Mouse (Mus musculus): ENCODE results near the gene Pemt. TPM values are rescaled to one million over a fixed set of nuclear protein-coding genes. Genes with fewer than 3 reads are reported as not detected.
A peak's percentile ranks its signal among the peaks of the same experiment; 100 is the strongest.

The Pemt gene
- total RNA-seq, 1 experiment, result 17.5 TPM

GRCm38 (mm10) chr11:60073121-60073520, 26.8 kb upstream of the Pemt start:
- Histone ChIP-seq H3K4me1 (ENCODE audit: control insufficient read depth in 2 of 2, insufficient read depth in 2 of 2, low read length in 2 of 2, poor library complexity in 1 of 2) (peaks cover 0 to 6% of the 10 kb centered on the region in 2 experiments; a peak in 1 of 4 replicates), H3K4me3 (ENCODE audit: insufficient read depth in 1 of 2, low read depth in 1 of 2, low read length in 2 of 2, poor library complexity in 1 of 2, severe bottlenecking in 1 of 2) (no peak overlapping the region), H3K27ac (ENCODE audit: insufficient read depth, low read depth, low read length, poor library complexity, severe bottlenecking) (no peak overlapping the region), H3K36me3 (ENCODE audit: control insufficient read depth, insufficient read depth, low read length, poor library complexity, severe bottlenecking) (no peaks in the 10 kb centered on the region), H3K9me3 (ENCODE audit: control insufficient read depth, insufficient read depth, low read depth, low read length) (no peaks in the 10 kb centered on the region), H3K9ac (ENCODE audit: insufficient read depth, low read depth, low read length, poor library complexity, severe bottlenecking) (no peak overlapping the region)
- DNase-seq (ENCODE audit: low read depth, low spot score), result no peak
- in situ Hi-C loops (cut with MboI; ENCODE audit: low sequenced_read_pairs in 2 of 2, unreplicated experiment in 2 of 2), result no loop called here
- TF ChIP-seq HCFC1 (IDR thresholded peaks at IDR 0.05; ENCODE audit: borderline replicate concordance, insufficient read depth, low read length) (no peak), ZC3H11A (IDR thresholded peaks at IDR 0.05; ENCODE audit: borderline replicate concordance, low read depth, low read length) (no peak), CHD2 (IDR thresholded peaks at IDR 0.05; ENCODE audit: low read depth, low read length) (no peak), MAFK (IDR thresholded peaks at IDR 0.05; ENCODE audit: insufficient read depth, low read depth, low read length) (no peak), ZNF384 (IDR thresholded peaks at IDR 0.05; ENCODE audit: low read depth, low read length) (no peak)

GRCm38 (mm10) chr11:60071221-60071620, 24.9 kb upstream of the Pemt start:
- H3K4me1 ChIP-seq (ENCODE audit: control insufficient read depth in 2 of 2, insufficient read depth in 2 of 2, low read length in 2 of 2, poor library complexity in 1 of 2), result peaks cover 0 to 6% of the 10 kb centered on the region in 2 experiments; a peak in 1 of 4 replicates
- H3K36me3 ChIP-seq (ENCODE audit: control insufficient read depth, insufficient read depth, low read length, poor library complexity, severe bottlenecking), result no peaks in the 10 kb centered on the region
- H3K9me3 ChIP-seq (ENCODE audit: control insufficient read depth, insufficient read depth, low read depth, low read length), result no peaks in the 10 kb centered on the region
- in situ Hi-C loops (cut with MboI; ENCODE audit: low sequenced_read_pairs in 2 of 2, unreplicated experiment in 2 of 2), result no loop called here
- TF ChIP-seq HCFC1 (IDR thresholded peaks at IDR 0.05; ENCODE audit: borderline replicate concordance, insufficient read depth, low read length), result no peak
- no peak for TF ChIP-seq CHD2 (IDR thresholded peaks at IDR 0.05; ENCODE audit: low read depth, low read length)
- no peak for TF ChIP-seq ZNF384 (IDR thresholded peaks at IDR 0.05; ENCODE audit: low read depth, low read length)
- TF ChIP-seq ZC3H11A (IDR thresholded peaks at IDR 0.05; ENCODE audit: borderline replicate concordance, low read depth, low read length), result no peak
- no peak for TF ChIP-seq MAFK (IDR thresholded peaks at IDR 0.05; ENCODE audit: insufficient read depth, low read depth, low read length)
- no peak overlapping the region for H3K27ac ChIP-seq (ENCODE audit: insufficient read depth, low read depth, low read length, poor library complexity, severe bottlenecking)
- no peak for DNase-seq (ENCODE audit: low read depth, low spot score)
- no peak overlapping the region for H3K9ac ChIP-seq (ENCODE audit: insufficient read depth, low read depth, low read length, poor library complexity, severe bottlenecking)
- H3K4me3 ChIP-seq (ENCODE audit: insufficient read depth in 1 of 2, low read depth in 1 of 2, low read length in 2 of 2, poor library complexity in 1 of 2, severe bottlenecking in 1 of 2), result no peak overlapping the region

DNA sequence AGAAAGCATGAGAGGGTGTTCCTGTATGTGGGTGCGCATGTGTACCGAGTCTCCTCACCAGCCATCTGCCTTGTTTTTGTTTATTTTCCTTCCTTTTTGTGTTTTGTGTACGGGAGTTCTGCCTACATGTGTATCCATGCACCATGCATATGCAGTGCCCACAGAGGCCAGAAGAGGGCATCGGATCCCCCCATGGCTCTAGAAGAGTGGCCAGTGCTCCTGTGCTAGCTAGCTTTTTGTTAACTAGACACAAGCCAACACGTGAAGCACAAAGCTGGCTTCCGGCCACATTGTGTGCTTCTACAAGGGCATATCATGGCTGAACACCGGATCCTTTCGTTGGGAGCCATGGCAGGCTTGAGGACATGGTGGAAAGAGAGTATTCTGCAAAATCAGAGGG, 24.3 kb upstream of the Pemt start:
- no peak overlapping the region for H3K4me3 ChIP-seq (ENCODE audit: insufficient read depth in 1 of 2, low read depth in 1 of 2, low read length in 2 of 2, poor library complexity in 1 of 2, severe bottlenecking in 1 of 2)
- H3K9ac ChIP-seq (ENCODE audit: insufficient read depth, low read depth, low read length, poor library complexity, severe bottlenecking), result no peak overlapping the region
- H3K36me3 ChIP-seq (ENCODE audit: control insufficient read depth, insufficient read depth, low read length, poor library complexity, severe bottlenecking), result no peaks in the 10 kb centered on the region
- H3K4me1 ChIP-seq (ENCODE audit: control insufficient read depth in 2 of 2, insufficient read depth in 2 of 2, low read length in 2 of 2, poor library complexity in 1 of 2), result peaks cover 0 to 6% of the 10 kb centered on the region in 2 experiments; a peak in 1 of 4 replicates
- peak; percentile 31 for DNase-seq (ENCODE audit: low read depth, low spot score)
- TF ChIP-seq ZC3H11A (IDR thresholded peaks at IDR 0.05; ENCODE audit: borderline replicate concordance, low read depth, low read length), result peak; percentile 17; the same call in 1 of the 2 replicates
- no peak for TF ChIP-seq HCFC1 (IDR thresholded peaks at IDR 0.05; ENCODE audit: borderline replicate concordance, insufficient read depth, low read length)
- no peak overlapping the region for H3K27ac ChIP-seq (ENCODE audit: insufficient read depth, low read depth, low read length, poor library complexity, severe bottlenecking)
- H3K9me3 ChIP-seq (ENCODE audit: control insufficient read depth, insufficient read depth, low read depth, low read length), result no peaks in the 10 kb centered on the region
- in situ Hi-C loops (cut with MboI; ENCODE audit: low sequenced_read_pairs in 2 of 2, unreplicated experiment in 2 of 2), result no loop called here

- no peak overlapping the region for H3K9ac ChIP-seq (ENCODE audit: insufficient read depth, low read depth, low read length, poor library complexity, severe bottlenecking)
- no peaks in the 10 kb centered on the region for H3K9me3 ChIP-seq (ENCODE audit: control insufficient read depth, insufficient read depth, low read depth, low read length)
- H3K36me3 ChIP-seq (ENCODE audit: control insufficient read depth, insufficient read depth, low read length, poor library complexity, severe bottlenecking), result no peaks in the 10 kb centered on the region
- peaks cover 0 to 6% of the 10 kb centered on the region in 2 experiments; a peak in 1 of 4 replicates for H3K4me1 ChIP-seq (ENCODE audit: control insufficient read depth in 2 of 2, insufficient read depth in 2 of 2, low read length in 2 of 2, poor library complexity in 1 of 2)
- TF ChIP-seq HCFC1 (IDR thresholded peaks at IDR 0.05; ENCODE audit: borderline replicate concordance, insufficient read depth, low read length), result no peak
- no peak for TF ChIP-seq ZNF384 (IDR thresholded peaks at IDR 0.05; ENCODE audit: low read depth, low read length)
- TF ChIP-seq ZC3H11A (IDR thresholded peaks at IDR 0.05; ENCODE audit: borderline replicate concordance, low read depth, low read length), result no peak
- TF ChIP-seq MAFK (IDR thresholded peaks at IDR 0.05; ENCODE audit: insufficient read depth, low read depth, low read length), result no peak
- no peak overlapping the region for H3K27ac ChIP-seq (ENCODE audit: insufficient read depth, low read depth, low read length, poor library complexity, severe bottlenecking)
- DNase-seq (ENCODE audit: low read depth, low spot score), result no peak
- H3K4me3 ChIP-seq (ENCODE audit: insufficient read depth in 1 of 2, low read depth in 1 of 2, low read length in 2 of 2, poor library complexity in 1 of 2, severe bottlenecking in 1 of 2), result no peak overlapping the region
- in situ Hi-C loops (cut with MboI; ENCODE audit: low sequenced_read_pairs in 2 of 2, unreplicated experiment in 2 of 2), result no loop called here
These were observed 22.3 kb upstream of the Pemt start for GRCm38 (mm10) chr11:60068631-60069030.

- Histone ChIP-seq H3K36me3 (ENCODE audit: control insufficient read depth, insufficient read depth, low read length, poor library complexity, severe bottlenecking) (no peaks in the 10 kb centered on the region), H3K27ac (ENCODE audit: insufficient read depth, low read depth, low read length, poor library complexity, severe bottlenecking) (no peak overlapping the region), H3K4me3 (ENCODE audit: insufficient read depth in 1 of 2, low read depth in 1 of 2, low read length in 2 of 2, poor library complexity in 1 of 2, severe bottlenecking in 1 of 2) (no peak overlapping the region), H3K9me3 (ENCODE audit: control insufficient read depth, insufficient read depth, low read depth, low read length) (no peaks in the 10 kb centered on the region), H3K4me1 (ENCODE audit: control insufficient read depth in 2 of 2, insufficient read depth in 2 of 2, low read length in 2 of 2, poor library complexity in 1 of 2) (peaks cover 0 to 6% of the 10 kb centered on the region in 2 experiments; a peak in 1 of 4 replicates), H3K9ac (ENCODE audit: insufficient read depth, low read depth, low read length, poor library complexity, severe bottlenecking) (no peak overlapping the region)
- in situ Hi-C loops (cut with MboI; ENCODE audit: low sequenced_read_pairs in 2 of 2, unreplicated experiment in 2 of 2), result no loop called here
- TF ChIP-seq MAFK (IDR thresholded peaks at IDR 0.05; ENCODE audit: insufficient read depth, low read depth, low read length) (no peak), ZNF384 (IDR thresholded peaks at IDR 0.05; ENCODE audit: low read depth, low read length) (no peak), CHD2 (IDR thresholded peaks at IDR 0.05; ENCODE audit: low read depth, low read length) (no peak), HCFC1 (IDR thresholded peaks at IDR 0.05; ENCODE audit: borderline replicate concordance, insufficient read depth, low read length) (no peak), ZC3H11A (IDR thresholded peaks at IDR 0.05; ENCODE audit: borderline replicate concordance, low read depth, low read length) (no peak)
- no peak for DNase-seq (ENCODE audit: low read depth, low spot score)
These were observed 21.4 kb upstream of the Pemt start for GRCm38 (mm10) chr11:60067646-60068045.
